Mouse (Mus musculus) cerebellum, adult 9-10 months (tissue): ENCODE measurements around the gene Lhx6.
"Not testable (repeated sequence)": the region's sequence is repeated elsewhere in the genome, so short reads cannot be mapped to it uniquely, and the experiment has no call there.

Source experiments
- DNase-seq: peaks from one replicate; pipeline ENCODE4 v3.0.0; 2022

The Lhx6 gene

GRCm38 (mm10) chr2:36104956-36105741 is at the start of gene Lhx6:
Gene Lhx6, minus strand, starts transcription at chr2:36105408.
- DNase-seq = no peak

GRCm38 (mm10) chr2:36152401-36152800 is 47.2 kb upstream of the Lhx6 start:
- not testable (repeated sequence) for DNase-seq

- no peak for DNase-seq
Measured at GRCm38 (mm10) chr2:36148876-36149365, 43.7 kb upstream of the Lhx6 start.

GRCm38 (mm10) chr2:36139096-36139495 is 33.9 kb upstream of the Lhx6 start:
- no peak for DNase-seq

- peak; percentile 92 for DNase-seq
Measured at GRCm38 (mm10) chr2:36136300-36136941, 31.2 kb upstream of the Lhx6 start, which contains the start of the genes Mrrf and Rbm18. Gene Mrrf, plus strand, starts transcription at chr2:36136389. Gene Rbm18, minus strand, starts transcription at chr2:36136773.

- no peak for DNase-seq
Measured at GRCm38 (mm10) chr2:36135887-36136286, 30.7 kb upstream of the Lhx6 start.

- DNase-seq = no peak
Measured at GRCm38 (mm10) chr2:36129051-36129450, 23.8 kb upstream of the Lhx6 start.

- DNase-seq = no peak
Measured at GRCm38 (mm10) chr2:36127973-36128372, 22.8 kb upstream of the Lhx6 start.

- no peak for DNase-seq
Measured at GRCm38 (mm10) chr2:36126795-36127429, 21.7 kb upstream of the Lhx6 start.

GRCm38 (mm10) chr2:36112632-36113031 is 7.4 kb upstream of the Lhx6 start:
- no peak for DNase-seq

GRCm38 (mm10) chr2:36108615-36109014 is 3.4 kb upstream of the Lhx6 start:
- DNase-seq = no peak

- DNase-seq = no peak
Measured at GRCm38 (mm10) chr2:36104436-36104955, 712 bp downstream of the Lhx6 start.

GRCm38 (mm10) chr2:36103555-36104367 is 1.4 kb downstream of the Lhx6 start:
- peak; percentile 12 for DNase-seq

- DNase-seq = no peak
Measured at GRCm38 (mm10) chr2:36103069-36103554, 2.1 kb downstream of the Lhx6 start.

GRCm38 (mm10) chr2:36102559-36102946 is 2.7 kb downstream of the Lhx6 start:
- no peak for DNase-seq

GRCm38 (mm10) chr2:36101866-36102558 is 3.2 kb downstream of the Lhx6 start:
- no peak for DNase-seq

- DNase-seq = no peak
Measured at GRCm38 (mm10) chr2:36099739-36100138, 5.5 kb downstream of the Lhx6 start.

- DNase-seq = no peak
Measured at GRCm38 (mm10) chr2:36098021-36098420, 7.2 kb downstream of the Lhx6 start.

GRCm38 (mm10) chr2:36097129-36097815 is 7.9 kb downstream of the Lhx6 start:
- no peak for DNase-seq

- no peak for DNase-seq
Measured at GRCm38 (mm10) chr2:36093914-36094475, 11.2 kb downstream of the Lhx6 start.

GRCm38 (mm10) chr2:36093301-36093700 is 11.9 kb downstream of the Lhx6 start:
- DNase-seq = no peak
